21 mouse cellular contexts compared by ENCODE assay signal in genomic region chr14:102161291-102162284, GRCm38 (mm10).
A peak's percentile ranks its signal among the peaks of the same experiment; 100 is the strongest.
DNase-seq lines count a peak whose midpoint lies in the region; ATAC-seq and TF ChIP-seq lines count a peak whose summit lies in the region.
"Had no signal": no experiment of that assay in that cellular context is flagged by ENCODE, and none has a peak within 500 bp of the region (broad histone marks: within the 10 kb centered on the region; RNA-seq: fewer than 3 reads in every experiment).

No protein-coding gene starts in this region.

- ATAC-seq in kidney, embryonic 14.5 days (ENCODE audit: low FRiP score, low TSS enrichment): peak; percentile 88
- peak; percentile 94 for ATAC-seq in lung, embryonic 16.5 days (ENCODE audit: low read depth)
- peak; percentile 44 for ATAC-seq in stomach, embryonic 16.5 days (ENCODE audit: insufficient read depth, low FRiP score)
- no peak for ATAC-seq in stomach, postnatal 0 days (ENCODE audit: low FRiP score, low TSS enrichment)
- ATAC-seq: activated CD4-positive, CD25-positive, alpha-beta regulatory T cell, adult 4 months; forebrain, embryonic 15.5 days; Patski had no signal

- no peaks in the 10 kb centered on the region for H3K27me3 ChIP-seq in kidney, embryonic 14.5 days (ENCODE audit: control insufficient read depth, insufficient read depth, low read length)
- H3K27me3 ChIP-seq in kidney, adult 2 months (replicated peaks; ENCODE audit: control insufficient read depth, insufficient read depth, low read length): no peaks in the 10 kb centered on the region
- H3K27me3 ChIP-seq in lung, embryonic 16.5 days (ENCODE audit: control insufficient read depth, insufficient read depth, low read depth, low read length): no peaks in the 10 kb centered on the region
- no peaks in the 10 kb centered on the region for H3K27me3 ChIP-seq in stomach, embryonic 16.5 days (ENCODE audit: control insufficient read depth, insufficient read depth, low read length)
- H3K27me3 ChIP-seq in stomach, postnatal 0 days (ENCODE audit: control insufficient read depth, insufficient read depth, low read length): no peaks in the 10 kb centered on the region
- H3K27me3 ChIP-seq: CH12.LX; embryonic facial prominence, embryonic 12.5 days; forebrain, embryonic 15.5 days; heart, embryonic 13.5 days had no signal

- H3K4me3 ChIP-seq in kidney, embryonic 14.5 days (ENCODE audit: low read length): no peak overlapping the region
- H3K4me3 ChIP-seq in kidney, adult 2 months (ENCODE audit: insufficient read depth, low read depth, low read length): no peak overlapping the region
- no peak overlapping the region for H3K4me3 ChIP-seq in lung, embryonic 16.5 days (ENCODE audit: low read length)
- H3K4me3 ChIP-seq in stomach, embryonic 16.5 days (replicated peaks; ENCODE audit: low read length): no peak overlapping the region
- H3K4me3 ChIP-seq in stomach, postnatal 0 days (ENCODE audit: low read depth, low read length): no peak overlapping the region
- H3K4me3 ChIP-seq: embryonic facial prominence, embryonic 12.5 days; forebrain, embryonic 15.5 days; heart, embryonic 13.5 days had no signal

- no peaks in the 10 kb centered on the region for H3K9me3 ChIP-seq in kidney, embryonic 14.5 days (ENCODE audit: control insufficient read depth, low read length)
- H3K9me3 ChIP-seq in lung, embryonic 16.5 days (ENCODE audit: control insufficient read depth, low read length): no peaks in the 10 kb centered on the region
- no peaks in the 10 kb centered on the region for H3K9me3 ChIP-seq in stomach, embryonic 16.5 days (replicated peaks; ENCODE audit: control insufficient read depth, low read length)
- H3K9me3 ChIP-seq in stomach, postnatal 0 days (ENCODE audit: control insufficient read depth, low read length): no peaks in the 10 kb centered on the region
- H3K9me3 ChIP-seq: embryonic facial prominence, embryonic 12.5 days; forebrain, embryonic 15.5 days; heart, embryonic 13.5 days had no signal

- H3K4me1 ChIP-seq in kidney, embryonic 14.5 days (ENCODE audit: control insufficient read depth, insufficient read depth, low read length): no peaks in the 10 kb centered on the region
- H3K4me1 ChIP-seq in kidney, adult 2 months (ENCODE audit: control insufficient read depth, insufficient read depth, low read length): no peaks in the 10 kb centered on the region
- H3K4me1 ChIP-seq in lung, embryonic 16.5 days (replicated peaks; ENCODE audit: control insufficient read depth, insufficient read depth, low read length): no peaks in the 10 kb centered on the region
- H3K4me1 ChIP-seq in stomach, embryonic 16.5 days (ENCODE audit: control insufficient read depth, insufficient read depth, low read length): 0 out of 2 replicates have a peak, but pooled peaks cover 2% of the 10 kb centered on the region
- H3K4me1 ChIP-seq in stomach, postnatal 0 days (replicated peaks; ENCODE audit: control insufficient read depth, insufficient read depth): no peaks in the 10 kb centered on the region
- H3K4me1 ChIP-seq: embryonic facial prominence, embryonic 12.5 days; forebrain, embryonic 15.5 days; heart, embryonic 13.5 days had no signal

- H3K4me2 ChIP-seq in kidney, embryonic 14.5 days (replicated peaks; ENCODE audit: low read depth, low read length): no peak overlapping the region
- no peak overlapping the region for H3K4me2 ChIP-seq in lung, embryonic 16.5 days (ENCODE audit: low read depth, low read length)
- H3K4me2 ChIP-seq in stomach, embryonic 16.5 days (ENCODE audit: low read depth, low read length): no peak overlapping the region
- H3K4me2 ChIP-seq in stomach, postnatal 0 days (replicated peaks; ENCODE audit: low read depth): no peak overlapping the region
- H3K4me2 ChIP-seq: embryonic facial prominence, embryonic 12.5 days; forebrain, embryonic 15.5 days; heart, embryonic 13.5 days had no signal

- peak overlapping the region; percentile 30; the same call in 1 of the 2 replicates for H3K27ac ChIP-seq in kidney, embryonic 14.5 days (ENCODE audit: low read depth, low read length)
- no peak overlapping the region for H3K27ac ChIP-seq in kidney, adult 2 months (ENCODE audit: insufficient read depth, low read depth, low read length)
- no peak overlapping the region for H3K27ac ChIP-seq in lung, embryonic 16.5 days (ENCODE audit: low read length)
- no peak overlapping the region for H3K27ac ChIP-seq in stomach, embryonic 16.5 days (ENCODE audit: low read length)
- no peak overlapping the region for H3K27ac ChIP-seq in stomach, postnatal 0 days (replicated peaks)
- H3K27ac ChIP-seq: embryonic facial prominence, embryonic 12.5 days; forebrain, embryonic 15.5 days; heart, embryonic 13.5 days had no signal

- TF ChIP-seq POLR2A in kidney, adult 2 months (IDR thresholded peaks at IDR 0.05; ENCODE audit: low read depth, low read length): no peak

- H3K36me3 ChIP-seq in kidney, embryonic 14.5 days (ENCODE audit: control insufficient read depth, insufficient read depth, low read length): no peaks in the 10 kb centered on the region
- H3K36me3 ChIP-seq in kidney, adult 2 months (ENCODE audit: control insufficient read depth, insufficient read depth, low read length): no peaks in the 10 kb centered on the region
- no peaks in the 10 kb centered on the region for H3K36me3 ChIP-seq in lung, embryonic 16.5 days (ENCODE audit: control insufficient read depth, insufficient read depth, low read length)
- no peaks in the 10 kb centered on the region for H3K36me3 ChIP-seq in stomach, embryonic 16.5 days (ENCODE audit: control insufficient read depth, insufficient read depth, low read length)
- H3K36me3 ChIP-seq in stomach, postnatal 0 days (ENCODE audit: control insufficient read depth, insufficient read depth, low read length): no peaks in the 10 kb centered on the region
- H3K36me3 ChIP-seq: embryonic facial prominence, embryonic 12.5 days; forebrain, embryonic 15.5 days; heart, embryonic 13.5 days had no signal

- TF ChIP-seq CTCF in kidney, adult 2 months (conservative IDR thresholded peaks at IDR 0.05; ENCODE audit: insufficient read depth, insufficient read length, low read depth, low read length): no peak
- TF ChIP-seq CTCF in stomach, postnatal 0 days (IDR thresholded peaks at IDR 0.05; ENCODE audit: low read depth): no peak

- no peak for TF ChIP-seq EP300 in stomach, postnatal 0 days (optimal IDR thresholded peaks at IDR 0.05)

- no peak for DNase-seq in kidney, adult 9 months
- DNase-seq in kidney, postnatal 10 days: peak; percentile 17
- DNase-seq in kidney, adult 2 months: no peak
- DNase-seq in lung, adult 18-20 months: no peak
- DNase-seq in stomach, postnatal 0 days (ENCODE audit: low spot score): no peak
- DNase-seq: adrenal gland, postnatal 14 days; cerebellum, adult 11-12 months; cerebellum, adult 9-10 months; cerebellum, postnatal 25 days; gastrocnemius, postnatal 36 days; heart, adult 11 months; heart, postnatal 36 days had no signal

- H3K9ac ChIP-seq in kidney, embryonic 14.5 days (ENCODE audit: low read depth, low read length): no peak overlapping the region
- no peak overlapping the region for H3K9ac ChIP-seq in lung, embryonic 16.5 days (ENCODE audit: low read length)
- H3K9ac ChIP-seq in stomach, embryonic 16.5 days (ENCODE audit: low read length): no peak overlapping the region
- H3K9ac ChIP-seq in stomach, postnatal 0 days (ENCODE audit: low read length): no peak overlapping the region
- H3K9ac ChIP-seq: embryonic facial prominence, embryonic 12.5 days; forebrain, embryonic 15.5 days; heart, embryonic 13.5 days had no signal

- WGBS in kidney, embryonic 14.5 days: 72% methylated on average over 3 of the region's 3 CpGs
- WGBS in kidney, adult 2 months: 70% methylated on average over 3 of the region's 3 CpGs
- 68% methylated on average over 3 of the region's 3 CpGs for WGBS in lung, embryonic 16.5 days
- 65% methylated on average over 3 of the region's 3 CpGs for WGBS in stomach, embryonic 16.5 days
- WGBS in stomach, postnatal 0 days: 69% methylated on average over 3 of the region's 3 CpGs
